Mouse (Mus musculus) C2C12 (cell line): ENCODE results near the gene Plin3.

Source experiments
- CTCF ChIP-seq: IDR thresholded peaks from one replicate; pipeline ENCODE4 v1.5.1; 2011; ENCODE audit not compliant: control insufficient read depth, insufficient read depth, insufficient read length
- FOSL1 ChIP-seq: IDR thresholded peaks from one replicate; pipeline ENCODE4 v1.8.0; 2011; ENCODE audit warnings: mild to moderate bottlenecking, low read length; ENCODE audit not compliant: poor library complexity, insufficient read depth, severe bottlenecking
- MAX ChIP-seq: IDR thresholded peaks from one replicate; pipeline ENCODE4 v1.6.1; 2011; ENCODE audit warnings: mild to moderate bottlenecking, control low read depth
- MYOG ChIP-seq: IDR thresholded peaks from one replicate; pipeline ENCODE4 v1.6.1; 2011; ENCODE audit not compliant: control insufficient read depth, insufficient read length; ENCODE audit errors: extremely low read depth
- USF1 ChIP-seq: IDR thresholded peaks from one replicate; pipeline ENCODE4 v1.6.1; 2011; ENCODE audit warnings: low read depth, mild to moderate bottlenecking, control low read depth, moderate library complexity

DNA sequence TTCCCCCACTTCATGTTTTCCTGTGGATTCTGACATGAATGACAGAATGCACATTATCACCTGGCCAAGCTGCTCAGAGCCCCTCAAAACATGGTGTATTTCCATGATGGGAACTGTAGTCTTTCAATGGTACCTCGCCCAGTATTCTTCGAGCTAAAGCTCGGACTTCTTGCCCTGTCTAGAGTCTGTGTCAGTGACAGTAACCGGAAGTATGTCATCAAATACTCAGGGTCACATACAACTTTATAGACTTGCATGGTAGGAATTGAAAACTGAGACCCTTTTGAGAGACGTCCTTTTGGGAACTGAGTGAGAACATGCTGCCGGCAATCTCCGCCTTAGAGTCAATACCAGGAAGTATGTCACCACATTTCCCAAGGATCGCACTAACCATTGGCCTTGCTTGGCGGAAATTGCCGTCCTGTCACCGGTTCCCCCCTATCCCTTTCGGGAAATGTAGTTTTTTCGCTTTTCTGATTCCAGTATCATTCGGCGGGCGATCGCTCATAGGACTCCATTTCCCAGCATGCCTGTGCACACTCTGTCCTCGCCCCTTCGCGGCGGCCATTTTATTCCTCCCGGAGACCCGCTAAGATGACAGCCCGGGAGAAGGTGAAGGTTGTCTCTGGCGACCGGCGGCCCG is 36.3 kb downstream of the Plin3 start, which contains the start of gene Fem1a:
- no peak for TF ChIP-seq CTCF
- TF ChIP-seq MAX: no peak
- TF ChIP-seq MYOG: no peak
- TF ChIP-seq USF1: peak; percentile 21
- no peak for TF ChIP-seq FOSL1
